Mouse (Mus musculus) testis, adult 2 months (tissue): ENCODE measurements around the gene Kcnh7. TPM values are rescaled to one million over a fixed set of nuclear protein-coding genes. Genes with fewer than 3 reads are reported as not detected.

ENCODE experiments used
- H3K27ac ChIP-seq: fragments of 200-500 bp; 2 replicates; pipeline ENCODE4 v1.5.1; 2012; ENCODE audit warnings: low read depth, low read length; ENCODE audit not compliant: control insufficient read depth, insufficient read depth
- H3K27me3 ChIP-seq: fragments of 200-500 bp; 2 replicates; pipeline ENCODE4 v1.6.1; 2012; ENCODE audit warnings: mild to moderate bottlenecking, low read length, moderate library complexity; ENCODE audit not compliant: control insufficient read depth, insufficient read depth
- H3K36me3 ChIP-seq: fragments of 200-500 bp; 2 replicates; pipeline ENCODE4 v1.6.1; 2012; ENCODE audit warnings: mild to moderate bottlenecking, low read length; ENCODE audit not compliant: control insufficient read depth, insufficient read depth
- H3K4me1 ChIP-seq: fragments of 200-500 bp; 2 replicates; pipeline ENCODE4 v1.6.1; 2012; ENCODE audit warnings: low read length; ENCODE audit not compliant: control insufficient read depth, insufficient read depth
- H3K4me3 ChIP-seq: fragments of 200-500 bp; 2 replicates; pipeline ENCODE4 v1.5.1; 2012; ENCODE audit warnings: low read depth, mild to moderate bottlenecking, low read length, moderate library complexity, mixed read lengths; ENCODE audit not compliant: control insufficient read depth
- CTCF ChIP-seq: fragments of 200-500 bp; IDR thresholded peaks from 2 replicates; pipeline ENCODE4 v1.5.1; 2012; ENCODE audit warnings: low read depth, mild to moderate bottlenecking, inconsistent platforms, low read length, moderate library complexity; ENCODE audit not compliant: control insufficient read depth, insufficient read depth, insufficient replicate concordance
- POLR2A ChIP-seq: fragments of 200-500 bp; IDR thresholded peaks from 2 replicates; pipeline ENCODE4 v1.6.1; 2012; ENCODE audit warnings: low read depth, mild to moderate bottlenecking, inconsistent platforms, low read length, moderate library complexity; ENCODE audit not compliant: control insufficient read depth
- polyA plus RNA-seq: library from polyadenylated mRNA; depleted of rRNA; stranded (reverse); fragments of >200 nt; gene quantifications from 2 replicates; pipeline ENCODE4 v1.2.3, GENCODE M21; 2012

The Kcnh7 gene
- polyA plus RNA-seq, 1 experiment: 0.10 TPM

- Histone ChIP-seq H3K27ac (no peak overlapping the region), H3K4me3 (no peak overlapping the region), H3K27me3 (no peaks in the 10 kb centered on the region), H3K36me3 (no peaks in the 10 kb centered on the region), H3K4me1 (no peaks in the 10 kb centered on the region)
- TF ChIP-seq CTCF: no peak
- no peak for TF ChIP-seq POLR2A
Measured at GRCm38 (mm10) chr2:62935273-62935874, 248.7 kb downstream of the Kcnh7 start.

GRCm38 (mm10) chr2:62928494-62928893 lies 255.6 kb downstream of the Kcnh7 start:
- Histone ChIP-seq H3K4me1 (no peaks in the 10 kb centered on the region), H3K4me3 (no peak overlapping the region), H3K36me3 (no peaks in the 10 kb centered on the region), H3K27me3 (no peaks in the 10 kb centered on the region), H3K27ac (no peak overlapping the region)
- TF ChIP-seq CTCF (no peak), POLR2A (no peak)

- H3K36me3 ChIP-seq: no peaks in the 10 kb centered on the region
- H3K27ac ChIP-seq: no peak overlapping the region
- H3K27me3 ChIP-seq: no peaks in the 10 kb centered on the region
- no peaks in the 10 kb centered on the region for H3K4me1 ChIP-seq
- no peak overlapping the region for H3K4me3 ChIP-seq
- TF ChIP-seq CTCF (no peak), POLR2A (no peak)
Measured at GRCm38 (mm10) chr2:62928065-62928464, 256.0 kb downstream of the Kcnh7 start.

GRCm38 (mm10) chr2:62923803-62924202 lies 260.3 kb downstream of the Kcnh7 start:
- TF ChIP-seq CTCF (no peak), POLR2A (no peak)
- no peaks in the 10 kb centered on the region for H3K27me3 ChIP-seq

GRCm38 (mm10) chr2:62907688-62908087 lies 276.4 kb downstream of the Kcnh7 start:
- no peaks in the 10 kb centered on the region for H3K27me3 ChIP-seq
- no peaks in the 10 kb centered on the region for H3K36me3 ChIP-seq
- H3K4me1 ChIP-seq: no peaks in the 10 kb centered on the region
- TF ChIP-seq CTCF (no peak), POLR2A (no peak)
- no peak overlapping the region for H3K27ac ChIP-seq
- no peak overlapping the region for H3K4me3 ChIP-seq

More at GRCm38 (mm10) chr2:62923803-62924202, 260.3 kb downstream of the Kcnh7 start:
- H3K36me3 ChIP-seq: no peaks in the 10 kb centered on the region
- H3K4me3 ChIP-seq: no peak overlapping the region
- H3K4me1 ChIP-seq: no peaks in the 10 kb centered on the region
- no peak overlapping the region for H3K27ac ChIP-seq

GRCm38 (mm10) chr2:62902363-62903353 lies 281.4 kb downstream of the Kcnh7 start:
- no peaks in the 10 kb centered on the region for H3K36me3 ChIP-seq

GRCm38 (mm10) chr2:62878763-62879162 lies 305.3 kb downstream of the Kcnh7 start:
- Histone ChIP-seq H3K4me3 (no peak overlapping the region), H3K27ac (no peak overlapping the region), H3K36me3 (no peaks in the 10 kb centered on the region), H3K27me3 (no peaks in the 10 kb centered on the region), H3K4me1 (no peaks in the 10 kb centered on the region)
- TF ChIP-seq POLR2A: no peak
- no peak for TF ChIP-seq CTCF

More at GRCm38 (mm10) chr2:62902363-62903353, 281.4 kb downstream of the Kcnh7 start:
- Histone ChIP-seq H3K4me1 (no peaks in the 10 kb centered on the region), H3K27me3 (no peaks in the 10 kb centered on the region), H3K4me3 (no peak overlapping the region), H3K27ac (no peak overlapping the region)
- TF ChIP-seq POLR2A (no peak), CTCF (no peak)
